Mouse (Mus musculus) frontal cortex, adult 2 months (tissue): ENCODE measurements around the gene Fam131a. TPM values are rescaled to one million over a fixed set of nuclear protein-coding genes. Genes with fewer than 3 reads are reported as not detected.

Experiments used
- DNase-seq, 2 experiments: peaks; one replicate each; pipeline ENCODE4 v3.0.0; 2022; ENCODE audit warnings: low spot score in 1 of 2; ENCODE audit errors: extremely low spot score in 1 of 2
- polyA plus RNA-seq: library from polyadenylated mRNA; depleted of rRNA; stranded (reverse); fragments of >200 nt; gene quantifications from 2 replicates; pipeline ENCODE4 v1.2.3, GENCODE M21; 2012

Fam131a gene
- polyA plus RNA-seq, 1 experiment, result 271 TPM

- DNase-seq, result peak; percentile 95 to 99
Observed at GRCm38 (mm10) chr16:20695622-20696323, 2.7 kb downstream of the Fam131a start.

GRCm38 (mm10) chr16:20699266-20699665 lies 6.2 kb downstream of the Fam131a start:
- DNase-seq, result no peak

GRCm38 (mm10) chr16:20700036-20700435 lies 7.0 kb downstream of the Fam131a start:
- no peak for DNase-seq

GRCm38 (mm10) chr16:20701316-20701715 lies 8.3 kb downstream of the Fam131a start:
- DNase-seq, result no peak

GRCm38 (mm10) chr16:20701729-20702521 lies 8.9 kb downstream of the Fam131a start:
- DNase-seq, result no peak

- peak in 1 of 2 experiments; percentile 78 for DNase-seq
Observed at GRCm38 (mm10) chr16:20702522-20702893, 9.5 kb downstream of the Fam131a start.

- no peak for DNase-seq
Observed at GRCm38 (mm10) chr16:20703071-20703470, 10.0 kb downstream of the Fam131a start.

- DNase-seq, result peak in 1 of 2 experiments; percentile 9
Observed at GRCm38 (mm10) chr16:20703699-20704400, 10.8 kb downstream of the Fam131a start.

- DNase-seq, result peak in 1 of 2 experiments; percentile 20
Observed at GRCm38 (mm10) chr16:20705786-20706185, 12.7 kb downstream of the Fam131a start.

GRCm38 (mm10) chr16:20706407-20707055 lies 13.5 kb downstream of the Fam131a start:
- DNase-seq, result peak in 1 of 2 experiments; percentile 42

- no peak for DNase-seq
Observed at GRCm38 (mm10) chr16:20708220-20708938, 15.3 kb downstream of the Fam131a start.

GRCm38 (mm10) chr16:20708939-20709734 lies 16.1 kb downstream of the Fam131a start:
- peak in 1 of 2 experiments; percentile 40 for DNase-seq

GRCm38 (mm10) chr16:20710370-20710769 lies 17.3 kb downstream of the Fam131a start:
- DNase-seq, result no peak

GRCm38 (mm10) chr16:20710810-20711209 lies 17.8 kb downstream of the Fam131a start:
- peak in 1 of 2 experiments; percentile 20 for DNase-seq

- DNase-seq, result no peak
Observed at GRCm38 (mm10) chr16:20712190-20712589, 19.1 kb downstream of the Fam131a start.

GRCm38 (mm10) chr16:20712889-20713288 lies 19.8 kb downstream of the Fam131a start:
- DNase-seq, result no peak

GRCm38 (mm10) chr16:20714307-20715080 lies 21.5 kb downstream of the Fam131a start:
- DNase-seq, result no peak

- peak in 1 of 2 experiments; percentile 11 for DNase-seq
Observed at GRCm38 (mm10) chr16:20715161-20715560, 22.1 kb downstream of the Fam131a start.
